In genomic region chr5:124930055-124930439, GRCm38 (mm10) we compare ENCODE assay signal across 9 mouse cellular contexts.
DNase-seq lines count a peak whose midpoint lies in the region; ATAC-seq lines count a peak whose summit lies in the region.
"Had no signal": no experiment of that assay in that cellular context is flagged by ENCODE, and none has a peak within 500 bp of the region (broad histone marks: within the 10 kb centered on the region; RNA-seq: fewer than 3 reads in every experiment).

No protein-coding gene starts in this region.

- ATAC-seq in forebrain, embryonic 16.5 days: peak; percentile 51; the same call in 1 of the 2 replicates
- no peak for ATAC-seq in forebrain, embryonic 12.5 days (ENCODE audit: low FRiP score)
- 0 out of 2 replicates have a peak, but pooled peaks have one; percentile 40 for ATAC-seq in hindbrain, embryonic 14.5 days (ENCODE audit: low FRiP score)
- peak; percentile 30; the same call in 1 of the 2 replicates for ATAC-seq in midbrain, embryonic 11.5 days (ENCODE audit: low FRiP score)

- no peaks in the 10 kb centered on the region for H3K27me3 ChIP-seq in forebrain, embryonic 16.5 days (replicated peaks; ENCODE audit: control insufficient read depth, insufficient read depth, low read length)
- no peaks in the 10 kb centered on the region for H3K27me3 ChIP-seq in forebrain, embryonic 12.5 days
- no peaks in the 10 kb centered on the region for H3K27me3 ChIP-seq in hindbrain, embryonic 14.5 days (ENCODE audit: control insufficient read depth, insufficient read depth, low read length)
- H3K27me3 ChIP-seq in midbrain, embryonic 11.5 days (ENCODE audit: control insufficient read depth, insufficient read depth, low read length): no peaks in the 10 kb centered on the region
- H3K27me3 ChIP-seq: neural tube, embryonic 13.5 days had no signal

- H3K4me2 ChIP-seq in forebrain, embryonic 16.5 days (ENCODE audit: low read length): no peak overlapping the region
- no peak overlapping the region for H3K4me2 ChIP-seq in forebrain, embryonic 12.5 days
- no peak overlapping the region for H3K4me2 ChIP-seq in hindbrain, embryonic 14.5 days (replicated peaks)
- no peak overlapping the region for H3K4me2 ChIP-seq in midbrain, embryonic 11.5 days
- H3K4me2 ChIP-seq: neural tube, embryonic 13.5 days had no signal

- peaks cover 22% of the 10 kb centered on the region for H3K4me1 ChIP-seq in forebrain, embryonic 16.5 days (replicated peaks; ENCODE audit: control insufficient read depth, insufficient read depth, low read length)
- H3K4me1 ChIP-seq in forebrain, embryonic 12.5 days: peaks cover 32% of the 10 kb centered on the region
- peaks cover 7% of the 10 kb centered on the region; the same call in 1 of the 2 replicates for H3K4me1 ChIP-seq in hindbrain, embryonic 14.5 days (replicated peaks; ENCODE audit: control insufficient read depth, insufficient read depth, low read length)
- peaks cover 13% of the 10 kb centered on the region for H3K4me1 ChIP-seq in midbrain, embryonic 11.5 days (ENCODE audit: control insufficient read depth, insufficient read depth, low read length)

- WGBS in forebrain, embryonic 16.5 days: 36% methylated on average over 5 of the region's 5 CpGs
- 49% methylated on average over 5 of the region's 5 CpGs for WGBS in forebrain, embryonic 12.5 days
- WGBS in hindbrain, embryonic 14.5 days: 49% methylated on average over 5 of the region's 5 CpGs
- WGBS in midbrain, embryonic 11.5 days: 50% methylated on average over 5 of the region's 5 CpGs

- H3K9ac ChIP-seq in forebrain, embryonic 16.5 days (replicated peaks; ENCODE audit: low read depth, low read length): no peak overlapping the region
- no peak overlapping the region for H3K9ac ChIP-seq in forebrain, embryonic 12.5 days
- no peak overlapping the region for H3K9ac ChIP-seq in hindbrain, embryonic 14.5 days
- H3K9ac ChIP-seq in midbrain, embryonic 11.5 days (ENCODE audit: low read length): no peak overlapping the region
- H3K9ac ChIP-seq: neural tube, embryonic 13.5 days had no signal

- 0 out of 2 replicates have a peak, but pooled peaks cover 2% of the 10 kb centered on the region for H3K9me3 ChIP-seq in forebrain, embryonic 16.5 days (ENCODE audit: control insufficient read depth, low read length)
- 0 out of 2 replicates have a peak, but pooled peaks cover 4% of the 10 kb centered on the region for H3K9me3 ChIP-seq in forebrain, embryonic 12.5 days
- H3K9me3 ChIP-seq in hindbrain, embryonic 14.5 days (ENCODE audit: control insufficient read depth, low read length): no peaks in the 10 kb centered on the region
- H3K9me3 ChIP-seq in midbrain, embryonic 11.5 days (ENCODE audit: control insufficient read depth, low read length): no peaks in the 10 kb centered on the region

- H3K36me3 ChIP-seq in forebrain, embryonic 16.5 days (ENCODE audit: control insufficient read depth, insufficient read depth): no peaks in the 10 kb centered on the region
- H3K36me3 ChIP-seq in forebrain, embryonic 12.5 days (replicated peaks): no peaks in the 10 kb centered on the region
- no peaks in the 10 kb centered on the region for H3K36me3 ChIP-seq in hindbrain, embryonic 14.5 days (replicated peaks; ENCODE audit: control insufficient read depth, insufficient read depth)
- H3K36me3 ChIP-seq in midbrain, embryonic 11.5 days (ENCODE audit: control insufficient read depth, insufficient read depth, low read length): no peaks in the 10 kb centered on the region
- H3K36me3 ChIP-seq: neural tube, embryonic 13.5 days had no signal

- DNase-seq in right cerebral cortex, adult 2 months (ENCODE audit: low spot score in 2 of 2): peak; percentile 35 to 36
- DNase-seq in right cerebral cortex, adult 18-20 months: no peak
- peak; percentile 41 for DNase-seq in cerebellum, adult 9-11 months
- peak; percentile 64 for DNase-seq in hindbrain, embryonic 14.5 days (ENCODE audit: low spot score)
- no peak for DNase-seq in midbrain, embryonic 11.5 days (ENCODE audit: low spot score, missing footprints)
- DNase-seq in yolk sac, embryonic 10.5 days (ENCODE audit: low spot score): peak; percentile 9

- H3K27ac ChIP-seq in forebrain, embryonic 16.5 days (ENCODE audit: low read length): no peak overlapping the region
- H3K27ac ChIP-seq in forebrain, embryonic 12.5 days: no peak overlapping the region
- H3K27ac ChIP-seq in hindbrain, embryonic 14.5 days: no peak overlapping the region
- no peak overlapping the region for H3K27ac ChIP-seq in midbrain, embryonic 11.5 days (ENCODE audit: low read depth, low read length)

- H3K4me3 ChIP-seq in forebrain, embryonic 16.5 days (replicated peaks; ENCODE audit: low read length): no peak overlapping the region
- H3K4me3 ChIP-seq in forebrain, embryonic 12.5 days (replicated peaks): no peak overlapping the region
- H3K4me3 ChIP-seq in hindbrain, embryonic 14.5 days (replicated peaks; ENCODE audit: low read length): no peak overlapping the region
- H3K4me3 ChIP-seq in midbrain, embryonic 11.5 days (ENCODE audit: low read depth, low read length): no peak overlapping the region
- H3K4me3 ChIP-seq: neural tube, embryonic 13.5 days had no signal

Comparison
In these comparisons a context has a peak if more than half of its experiments do, and no peak if none do; other contexts are left out.
1. DNase-seq: peak in right cerebral cortex, adult 2 months (2 of 2), cerebellum, adult 9-11 months (single experiment), hindbrain, embryonic 14.5 days (single experiment) and yolk sac, embryonic 10.5 days (single experiment); none in right cerebral cortex, adult 18-20 months (single experiment) and midbrain, embryonic 11.5 days (single experiment).